Mouse (Mus musculus) lung, postnatal 10 days (tissue): ENCODE measurements around the gene Ptpn4.

Experiments used
- DNase-seq: peaks from one replicate; pipeline ENCODE4 v3.0.0; 2021

Ptpn4 gene

DNA sequence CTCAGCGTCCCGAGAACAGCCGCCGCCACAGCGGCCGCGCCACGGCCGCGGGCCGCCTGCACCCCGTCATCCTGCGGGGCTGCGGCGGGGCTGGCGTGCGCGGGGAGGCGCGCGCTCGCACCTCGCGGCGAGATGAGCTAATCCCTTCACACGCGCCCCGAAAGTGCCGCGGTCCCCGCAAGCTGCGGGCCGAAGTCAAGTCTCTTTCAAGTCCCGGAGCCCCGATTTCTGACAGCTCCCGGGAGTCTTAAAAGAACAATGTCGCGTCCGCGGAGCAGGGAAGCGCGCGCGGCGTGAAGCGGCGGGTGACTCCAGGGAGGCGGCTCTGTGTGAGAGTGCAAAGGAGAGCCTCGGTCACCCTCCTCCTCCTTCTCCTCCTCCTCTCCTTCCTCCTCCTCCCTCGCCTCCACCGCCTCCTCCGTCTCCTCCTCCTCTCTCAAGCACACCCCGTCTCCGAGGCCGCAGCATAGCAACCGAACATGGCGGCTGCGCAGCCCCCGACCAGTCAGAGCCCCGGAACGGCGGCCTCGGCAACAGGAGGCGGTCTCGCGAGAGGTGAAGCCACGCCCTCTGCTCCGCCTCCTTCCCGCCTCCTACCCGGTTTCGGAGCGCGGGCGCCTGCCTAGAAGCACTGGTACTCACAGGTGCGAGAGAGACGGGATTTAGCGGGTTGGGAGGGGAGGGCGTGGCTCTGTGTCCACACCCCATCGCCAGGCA is at the start of gene Ptpn4:
TSS of gene Ptpn4 (minus strand) at position 579 of the 717 bp plus-strand sequence.
- DNase-seq = peak; percentile 98

DNA sequence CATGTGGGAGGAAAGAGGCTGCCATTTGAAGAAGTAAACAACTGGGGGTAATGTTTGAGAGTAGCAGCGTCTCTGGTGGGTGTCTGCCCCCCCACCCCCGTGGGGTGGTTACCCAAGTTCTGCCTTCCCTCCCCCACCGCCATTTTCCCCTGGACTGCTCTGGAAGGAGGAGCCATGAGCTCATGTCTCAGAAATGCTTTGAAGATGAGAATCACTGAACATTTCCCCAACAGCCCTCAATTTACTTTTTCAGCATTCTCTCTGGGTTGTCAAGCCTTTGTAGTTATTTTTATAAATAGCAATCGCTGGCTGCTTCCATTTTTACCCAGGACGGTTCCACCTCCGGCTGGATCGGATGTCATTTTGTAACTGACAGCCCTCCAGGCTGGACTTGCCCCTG is 48.9 kb upstream of the Ptpn4 start:
- DNase-seq = peak; percentile 82

DNA sequence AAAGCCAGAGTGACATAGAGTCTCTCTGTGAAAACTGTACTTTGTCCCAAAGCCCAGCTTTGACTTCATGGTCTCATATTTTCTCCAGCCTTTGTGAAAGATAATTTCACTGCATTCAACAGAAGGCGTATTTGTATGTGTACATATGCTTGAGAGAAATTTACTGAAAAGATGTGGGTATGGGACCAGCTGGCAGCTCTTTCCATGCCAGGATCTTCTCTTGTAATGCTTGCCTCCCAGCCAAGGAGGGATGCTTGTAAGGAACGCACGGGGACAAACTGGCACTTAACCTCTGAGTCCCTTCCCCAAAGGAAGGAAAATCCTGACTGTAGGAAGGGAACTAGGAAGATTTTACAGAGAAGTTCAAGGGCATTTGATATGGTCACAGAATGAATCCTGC is 46.9 kb upstream of the Ptpn4 start:
- no peak for DNase-seq

GRCm38 (mm10) chr1:119878909-119879308 is 41.5 kb upstream of the Ptpn4 start:
- DNase-seq = peak; percentile 80

GRCm38 (mm10) chr1:119877469-119877868 is 40.1 kb upstream of the Ptpn4 start:
- DNase-seq = no peak

DNA sequence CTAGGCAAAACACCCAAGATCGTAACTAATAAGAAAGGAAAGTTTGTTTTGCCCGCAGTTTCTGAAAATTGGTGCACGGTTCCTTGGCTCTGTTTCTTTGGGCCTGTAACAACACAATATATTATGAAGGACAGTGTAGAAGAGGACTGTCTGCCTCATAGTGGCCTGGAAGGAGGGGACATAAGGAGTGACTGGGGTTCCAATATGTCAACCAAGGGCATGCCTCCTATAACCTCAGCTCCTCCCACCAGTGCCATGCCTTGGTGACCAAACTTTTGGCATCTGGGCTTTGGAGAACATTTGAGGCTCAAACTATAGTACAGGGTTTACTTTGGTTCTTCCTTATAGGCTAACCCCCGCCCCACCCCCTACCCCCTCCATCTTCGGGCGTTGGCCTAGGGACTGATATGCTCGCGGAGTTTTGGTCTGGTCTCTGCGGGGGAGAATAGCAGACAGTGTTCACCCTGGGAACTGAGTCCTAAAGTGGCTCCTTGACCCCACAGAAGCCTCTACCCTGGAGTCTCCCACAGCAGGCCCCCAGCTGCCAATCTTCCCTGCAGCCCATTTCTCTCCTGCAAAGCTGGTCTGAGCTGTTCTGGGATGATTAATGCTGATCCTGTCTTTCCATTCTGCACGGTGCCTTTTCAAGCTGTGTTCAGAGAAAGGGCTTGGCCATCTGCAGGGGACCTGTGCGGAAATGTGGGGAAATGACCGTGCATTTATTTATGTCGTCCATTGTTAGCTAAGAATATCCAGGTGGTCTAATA is 31.2 kb upstream of the Ptpn4 start:
- no peak for DNase-seq

GRCm38 (mm10) chr1:119867300-119867699 is 29.9 kb upstream of the Ptpn4 start:
- DNase-seq = no peak

DNA sequence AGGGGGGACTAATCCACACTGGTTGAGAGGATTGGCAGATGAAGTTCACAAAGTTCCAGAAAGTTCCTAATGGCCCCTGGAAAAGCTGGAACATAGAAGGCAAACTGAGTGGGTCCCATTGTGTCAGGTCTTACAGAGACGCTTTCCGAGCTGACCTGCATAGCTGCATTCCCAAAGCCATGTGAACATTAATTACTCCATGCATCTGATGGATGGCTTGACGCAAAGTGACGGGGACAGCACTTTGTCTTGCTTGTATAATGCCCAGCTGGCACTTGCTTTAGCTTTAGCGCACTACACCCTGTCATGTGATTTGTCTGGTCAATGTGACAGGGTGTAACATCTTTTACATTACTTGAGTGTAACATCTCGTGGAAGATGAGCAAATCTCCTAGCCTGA is 27.9 kb upstream of the Ptpn4 start:
- no peak for DNase-seq

- peak; percentile 54 for DNase-seq
Measured at GRCm38 (mm10) chr1:119863507-119864296, 26.3 kb upstream of the Ptpn4 start.

DNA sequence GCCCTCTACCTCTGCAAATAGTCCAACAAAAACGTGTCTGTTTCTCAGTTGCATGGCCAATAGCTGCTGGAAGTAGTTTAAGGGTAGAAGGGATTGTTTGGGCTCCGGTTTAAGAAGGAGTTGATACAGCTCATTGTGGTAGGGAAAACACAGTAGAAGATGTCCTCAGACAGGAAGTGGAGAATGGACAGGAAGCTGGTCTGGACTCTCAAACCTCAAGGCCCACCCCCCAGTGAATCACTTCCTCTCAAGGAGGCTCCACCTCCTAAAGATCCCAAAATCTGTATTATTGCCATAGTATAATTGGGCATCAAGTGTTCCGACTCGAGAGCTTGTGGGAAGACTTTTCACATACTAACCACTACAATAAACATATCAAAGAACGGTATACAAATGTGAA is 22.2 kb upstream of the Ptpn4 start:
- no peak for DNase-seq

- DNase-seq = no peak
Measured at GRCm38 (mm10) chr1:119852980-119853379, 15.6 kb upstream of the Ptpn4 start.

GRCm38 (mm10) chr1:119852339-119852738 is 14.9 kb upstream of the Ptpn4 start:
- no peak for DNase-seq

GRCm38 (mm10) chr1:119849146-119849935 is 11.9 kb upstream of the Ptpn4 start:
- DNase-seq = no peak

DNA sequence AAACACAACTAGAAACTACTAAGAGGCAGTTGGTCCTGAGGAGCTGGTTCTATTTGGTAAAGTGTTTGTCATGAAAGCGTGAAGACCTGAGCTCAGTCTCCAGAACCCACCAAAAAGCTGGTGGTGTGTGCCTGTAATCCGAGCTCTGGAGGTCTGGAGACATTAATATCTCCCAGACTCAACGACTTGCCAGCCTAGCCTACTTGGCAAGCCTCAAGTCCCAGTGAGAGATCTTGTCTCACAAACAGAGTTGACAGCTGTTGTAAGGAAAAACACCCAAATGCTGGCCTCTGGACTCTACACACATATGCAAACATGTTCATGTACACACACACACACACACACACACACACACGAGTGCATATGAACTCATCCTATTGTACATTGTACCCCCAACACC is 7.9 kb upstream of the Ptpn4 start:
- DNase-seq = peak; percentile 22

GRCm38 (mm10) chr1:119843121-119843520 is 5.7 kb upstream of the Ptpn4 start:
- DNase-seq = no peak

GRCm38 (mm10) chr1:119838241-119838640 is 828 bp upstream of the Ptpn4 start:
- no peak for DNase-seq

GRCm38 (mm10) chr1:119836479-119837015 is 866 bp downstream of the Ptpn4 start:
- DNase-seq = no peak

DNA sequence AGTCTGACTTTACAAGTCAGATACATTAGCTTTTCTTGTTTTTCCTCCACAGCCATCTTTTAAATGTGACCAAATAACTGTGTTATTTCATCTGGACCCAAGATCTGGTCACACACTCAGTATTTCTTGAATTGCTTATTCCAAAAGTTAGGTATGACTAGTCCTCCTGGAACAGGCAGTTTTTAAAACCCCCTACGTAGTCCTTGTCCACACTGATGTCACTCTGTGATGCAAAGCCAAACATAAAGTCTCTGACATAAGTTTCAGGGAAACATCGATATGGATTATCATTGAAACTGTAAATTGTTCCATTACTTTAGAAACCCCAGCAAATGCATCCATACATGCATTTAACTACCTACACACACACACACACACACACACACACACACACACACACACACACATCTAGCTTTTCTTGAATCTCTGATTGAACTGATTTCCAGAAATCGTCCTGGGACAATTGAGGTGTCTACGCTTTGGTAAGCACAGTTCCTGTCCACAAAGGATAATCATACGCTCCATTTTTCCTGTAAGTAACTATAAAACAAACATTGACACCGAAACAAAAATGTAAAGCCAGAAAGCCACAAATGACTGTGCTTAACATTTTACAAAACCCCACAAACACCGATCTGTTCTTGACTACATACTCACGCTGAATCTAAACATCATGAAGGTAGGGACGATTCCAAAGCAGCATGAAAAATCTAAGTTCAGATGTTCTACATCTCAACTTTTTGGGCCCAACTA is 1.5 kb downstream of the Ptpn4 start:
- no peak for DNase-seq

DNA sequence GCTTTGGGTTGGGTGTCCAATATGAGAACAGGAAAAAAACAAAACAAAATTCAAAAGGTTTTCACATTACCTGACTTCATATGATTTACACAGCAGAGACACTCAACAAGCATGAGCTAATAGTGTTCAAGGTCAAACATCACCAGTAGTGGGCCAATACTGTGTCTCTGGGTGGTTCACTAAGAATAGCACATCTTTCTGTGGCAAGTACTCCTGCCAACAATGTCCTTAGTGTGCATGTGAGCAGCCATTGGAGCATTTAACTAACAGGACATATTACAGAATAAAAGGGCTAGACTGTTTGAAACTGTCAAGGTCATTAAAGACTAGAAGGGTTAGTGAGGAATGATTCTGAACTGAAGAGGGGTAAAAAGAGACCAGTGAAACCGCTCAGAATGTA is 9.3 kb downstream of the Ptpn4 start:
- DNase-seq = no peak

- peak; percentile 69 for DNase-seq
Measured at GRCm38 (mm10) chr1:119818704-119819103, 18.7 kb downstream of the Ptpn4 start.

DNA sequence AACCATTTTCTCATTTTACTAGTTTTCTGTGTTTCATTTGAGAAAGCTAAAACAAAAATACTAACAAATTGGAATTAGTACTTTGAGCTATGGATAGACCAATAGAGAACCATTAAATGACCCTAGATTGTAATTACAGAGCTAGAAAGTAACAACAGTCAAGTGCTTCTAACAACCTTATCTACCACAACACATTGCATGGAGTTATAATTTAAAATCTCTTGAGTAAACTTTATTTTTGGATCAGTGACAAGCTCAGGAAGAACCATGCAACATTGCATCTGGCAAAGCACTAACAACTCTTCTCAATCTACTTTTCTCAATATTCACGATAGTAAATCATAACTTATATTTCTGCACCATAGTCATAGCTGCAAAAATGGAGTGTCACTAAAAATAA is 29.7 kb downstream of the Ptpn4 start:
- no peak for DNase-seq

GRCm38 (mm10) chr1:119805984-119806383 is 31.4 kb downstream of the Ptpn4 start:
- no peak for DNase-seq
